Mouse (Mus musculus) kidney, adult 8-10 months (tissue): Measurements from ENCODE around the gene March9.
"Not testable (repeated sequence)": the region's sequence is repeated elsewhere in the genome, so short reads cannot be mapped to it uniquely, and the experiment has no call there.

Experiments used
- DNase-seq, 2 experiments: peaks; one replicate each; pipeline ENCODE4 v3.0.0; 2022

March9 gene

GRCm38 (mm10) chr10:127062503-127062902 is 2.5 kb upstream of the March9 start:
- no peak for DNase-seq

- DNase-seq: not testable (repeated sequence)
These were observed 2.1 kb upstream of the March9 start for GRCm38 (mm10) chr10:127062101-127062500.

- no peak for DNase-seq
These were observed 1.5 kb upstream of the March9 start for GRCm38 (mm10) chr10:127061513-127061912.

GRCm38 (mm10) chr10:127061085-127061484 is 1.1 kb upstream of the March9 start:
- no peak for DNase-seq

- DNase-seq: no peak
These were observed 613 bp downstream of the March9 start for GRCm38 (mm10) chr10:127059174-127059967.

GRCm38 (mm10) chr10:127058708-127059107 is 1.3 kb downstream of the March9 start:
- DNase-seq: no peak

GRCm38 (mm10) chr10:127058161-127058560 is 1.8 kb downstream of the March9 start:
- DNase-seq: peak; percentile 63 to 80

- DNase-seq: no peak
These were observed 3.5 kb downstream of the March9 start for GRCm38 (mm10) chr10:127056490-127056889.

- DNase-seq: no peak
These were observed 4.6 kb downstream of the March9 start for GRCm38 (mm10) chr10:127055406-127055805.

GRCm38 (mm10) chr10:127054646-127055045 is 5.3 kb downstream of the March9 start:
- DNase-seq: no peak

- DNase-seq: no peak
These were observed 9.9 kb downstream of the March9 start for GRCm38 (mm10) chr10:127050119-127050474.

GRCm38 (mm10) chr10:127049395-127050118 is 10.4 kb downstream of the March9 start:
- DNase-seq: no peak

GRCm38 (mm10) chr10:127048608-127049394 is 11.2 kb downstream of the March9 start:
- no peak for DNase-seq

GRCm38 (mm10) chr10:127047954-127048353 is 12.0 kb downstream of the March9 start, which contains the start of gene Cyp27b1:
Gene Cyp27b1 (plus strand): TSS chr10:127048250.
- DNase-seq: no peak

GRCm38 (mm10) chr10:127043187-127043586 is 16.8 kb downstream of the March9 start:
- DNase-seq: peak; percentile 90 to 93

GRCm38 (mm10) chr10:127042468-127043115 is 17.4 kb downstream of the March9 start:
- DNase-seq: no peak

GRCm38 (mm10) chr10:127041774-127042338 is 18.1 kb downstream of the March9 start:
- DNase-seq: peak; percentile 79 to 89

GRCm38 (mm10) chr10:127041274-127041766 is 18.7 kb downstream of the March9 start, which contains the start of the genes Mettl1 and Eef1akmt3:
Gene Mettl1 (plus strand): TSS chr10:127041414.
Gene Eef1akmt3 (minus strand): TSS chr10:127041513.
- no peak for DNase-seq

GRCm38 (mm10) chr10:127040569-127041214 is 19.3 kb downstream of the March9 start:
- DNase-seq: no peak

- peak; percentile 56 to 70 for DNase-seq
These were observed 22.3 kb downstream of the March9 start for GRCm38 (mm10) chr10:127037641-127038040.

GRCm38 (mm10) chr10:127036273-127036672 is 23.7 kb downstream of the March9 start:
- DNase-seq: peak; percentile 84
